Mouse (Mus musculus) layer of hippocampus, adult 2 months (tissue): ENCODE measurements around the gene Gsdma3. TPM values are rescaled to one million over a fixed set of nuclear protein-coding genes. Genes with fewer than 3 reads are reported as not detected.
"Not testable (repeated sequence)": the region's sequence is repeated elsewhere in the genome, so short reads cannot be mapped to it uniquely, and the experiment has no call there.

Experiments used
- DNase-seq, 2 experiments: peaks; one replicate each; pipeline ENCODE4 v3.0.0; 2022; ENCODE audit warnings: low spot score in 2 of 2
- H3K27ac ChIP-seq: fragments of 200-600 bp; 2 replicates; pipeline ENCODE4 v1.8.1; 2022
- H3K4me3 ChIP-seq: fragments of 200-600 bp; 2 replicates; pipeline ENCODE4 v1.8.1; 2022; ENCODE audit warnings: mild to moderate bottlenecking
- CTCF ChIP-seq: fragments of 200-600 bp; conservative IDR thresholded peaks from 2 replicates; pipeline ENCODE4 v1.8.1; 2022; ENCODE audit warnings: antibody characterized with exemption, mild to moderate bottlenecking, moderate library complexity
- total RNA-seq, 2 experiments: library from RNA; stranded (reverse); gene quantifications; 2 replicates each; pipeline ENCODE4 v1.2.3; 2021

The Gsdma3 gene
- total RNA-seq, 2 experiments from 2014 or later = not detected

GRCm38 (mm10) chr11:98646459-98646858 is 20.3 kb downstream of the Gsdma3 start, which contains the start of gene Gsdma2:
Gene Gsdma2, plus strand, starts transcription at chr11:98646759.
- DNase-seq = no peak
- TF ChIP-seq CTCF = no peak
- no peak within 1 kb of the TSS for H3K4me3 ChIP-seq
- no peak within 1 kb of the TSS for H3K27ac ChIP-seq

- H3K4me3 ChIP-seq, H3K27ac ChIP-seq: not testable (repeated sequence)
- TF ChIP-seq CTCF = peak; percentile 69
- DNase-seq = peak in 1 of 2 experiments; percentile 21
These were observed 28.9 kb downstream of the Gsdma3 start for GRCm38 (mm10) chr11:98655076-98655475.

GRCm38 (mm10) chr11:98660517-98660916 is 34.4 kb downstream of the Gsdma3 start:
- TF ChIP-seq CTCF = peak; percentile 86
- Histone ChIP-seq H3K4me3 (no peak overlapping the region), H3K27ac (no peak overlapping the region)
- DNase-seq = peak; percentile 63 to 74

GRCm38 (mm10) chr11:98664091-98664490 is 37.9 kb downstream of the Gsdma3 start, which contains the start of gene Gsdma:
Gene Gsdma, plus strand, starts transcription at chr11:98664351.
- Histone ChIP-seq H3K4me3 (no peak within 1 kb of the TSS), H3K27ac (no peak within 1 kb of the TSS)
- no peak for TF ChIP-seq CTCF
- no peak for DNase-seq

GRCm38 (mm10) chr11:98668984-98669383 is 42.8 kb downstream of the Gsdma3 start:
- no peak overlapping the region for H3K27ac ChIP-seq
- DNase-seq = no peak
- no peak for TF ChIP-seq CTCF

GRCm38 (mm10) chr11:98671284-98671815 is 45.2 kb downstream of the Gsdma3 start:
- H3K27ac ChIP-seq = no peak overlapping the region
- no peak for DNase-seq
- no peak overlapping the region for H3K4me3 ChIP-seq
- TF ChIP-seq CTCF = no peak

More at GRCm38 (mm10) chr11:98668984-98669383, 42.8 kb downstream of the Gsdma3 start:
- no peak overlapping the region for H3K4me3 ChIP-seq

GRCm38 (mm10) chr11:98671857-98672256 is 45.7 kb downstream of the Gsdma3 start:
- DNase-seq = no peak
- no peak overlapping the region for H3K27ac ChIP-seq
- TF ChIP-seq CTCF = no peak
- no peak overlapping the region for H3K4me3 ChIP-seq

GRCm38 (mm10) chr11:98672482-98672881 is 46.3 kb downstream of the Gsdma3 start:
- no peak for TF ChIP-seq CTCF
- no peak for DNase-seq
- no peak overlapping the region for H3K27ac ChIP-seq
- H3K4me3 ChIP-seq = no peak overlapping the region

GRCm38 (mm10) chr11:98673136-98673535 is 47.0 kb downstream of the Gsdma3 start:
- DNase-seq = peak; percentile 38 to 58
- peak; percentile 70 for TF ChIP-seq CTCF
- not testable (repeated sequence) for H3K27ac ChIP-seq, H3K4me3 ChIP-seq

- DNase-seq = no peak
- TF ChIP-seq CTCF = no peak
- no peak overlapping the region for H3K27ac ChIP-seq
- no peak overlapping the region for H3K4me3 ChIP-seq
These were observed 49.7 kb downstream of the Gsdma3 start for GRCm38 (mm10) chr11:98675829-98676363.

- Histone ChIP-seq H3K27ac (no peak overlapping the region), H3K4me3 (no peak overlapping the region)
- DNase-seq = no peak
- peak; percentile 36 for TF ChIP-seq CTCF
These were observed 53.9 kb downstream of the Gsdma3 start for GRCm38 (mm10) chr11:98680023-98680422.

GRCm38 (mm10) chr11:98680595-98680994 is 54.4 kb downstream of the Gsdma3 start:
- not testable (repeated sequence) for H3K4me3 ChIP-seq

GRCm38 (mm10) chr11:98681186-98681585 is 55.0 kb downstream of the Gsdma3 start:
- Histone ChIP-seq H3K4me3 (no peak overlapping the region), H3K27ac (no peak overlapping the region)
- DNase-seq = no peak
- TF ChIP-seq CTCF = no peak

More at GRCm38 (mm10) chr11:98680595-98680994, 54.4 kb downstream of the Gsdma3 start:
- not testable (repeated sequence) for DNase-seq, H3K27ac ChIP-seq
